Mouse (Mus musculus): ENCODE results near the gene Zfp296. TPM values are rescaled to one million over a fixed set of nuclear protein-coding genes. Genes with fewer than 3 reads are reported as not detected.
A peak's percentile ranks its signal among the peaks of the same experiment; 100 is the strongest.

The Zfp296 gene
- polyA plus RNA-seq, 1 experiment from 2014 or later = 1.2 TPM

GRCm38 (mm10) chr7:19561431-19561764 lies 15.7 kb upstream of the Zfp296 start:
- Histone ChIP-seq H3K9ac (replicated peaks) (peak overlapping the region; percentile 99), H3K4me1 (ENCODE audit: insufficient read depth) (peaks cover 48% of the 10 kb centered on the region), H3K4me2 (ENCODE audit: low read depth, low read length) (peak overlapping the region; percentile 95), H3K27ac (ENCODE audit: low read depth) (peak overlapping the region; percentile 87), H3K9me3 (ENCODE audit: low read length) (no peaks in the 10 kb centered on the region), H3K27me3 (ENCODE audit: insufficient read depth, low read length) (no peaks in the 10 kb centered on the region), H3K4me3 (ENCODE audit: low read depth, low read length) (peak overlapping the region; percentile 99), H3K36me3 (replicated peaks; ENCODE audit: insufficient read depth, low read length) (peaks cover 35% of the 10 kb centered on the region)
- peak; percentile 38 for DNase-seq
- TF ChIP-seq EP300 (IDR thresholded peaks at IDR 0.05; ENCODE audit: low read depth) (no peak), CTCF (IDR thresholded peaks at IDR 0.05; ENCODE audit: low read depth) (no peak)
- WGBS (ENCODE audit: insufficient replicate concordance) = 2% methylated on average over 11 of the region's 11 CpGs
- ATAC-seq = peak; percentile 4; the same call in 1 of the 2 replicates

- no peaks in the 10 kb centered on the region for H3K9me3 ChIP-seq (ENCODE audit: low read length)
- peaks cover 47% of the 10 kb centered on the region for H3K4me1 ChIP-seq (ENCODE audit: insufficient read depth)
- H3K4me3 ChIP-seq (ENCODE audit: low read depth, low read length) = peak overlapping the region; percentile 99
- H3K36me3 ChIP-seq (replicated peaks; ENCODE audit: insufficient read depth, low read length) = peaks cover 37% of the 10 kb centered on the region
- TF ChIP-seq CTCF (IDR thresholded peaks at IDR 0.05; ENCODE audit: low read depth) (no peak), EP300 (IDR thresholded peaks at IDR 0.05; ENCODE audit: low read depth) (peak; percentile 67; the same call in 1 of the 2 replicates)
- DNase-seq (peak; percentile 97), ATAC-seq (peak; percentile 87)
- peak overlapping the region; percentile 99 for H3K9ac ChIP-seq (replicated peaks)
- H3K4me2 ChIP-seq (ENCODE audit: low read depth, low read length) = peak overlapping the region; percentile 95
- no peaks in the 10 kb centered on the region for H3K27me3 ChIP-seq (ENCODE audit: insufficient read depth, low read length)
- under 1% methylated on average over 95 of the region's 102 CpGs for WGBS (ENCODE audit: insufficient replicate concordance)
- peak overlapping the region; percentile 87 for H3K27ac ChIP-seq (ENCODE audit: low read depth)
Observed at GRCm38 (mm10) chr7:19561765-19562642, 15.1 kb upstream of the Zfp296 start.

GRCm38 (mm10) chr7:19562643-19563410 lies 14.3 kb upstream of the Zfp296 start, which contains the start of gene Ppp1r37:
Gene Ppp1r37 (minus strand): TSS chr7:19563076.
- ATAC-seq = no peak
- 0 out of 2 replicates have a peak, but pooled peaks have one; percentile 6 for TF ChIP-seq EP300 (IDR thresholded peaks at IDR 0.05; ENCODE audit: low read depth)
- no peak for TF ChIP-seq CTCF (IDR thresholded peaks at IDR 0.05; ENCODE audit: low read depth)
- Histone ChIP-seq H3K9me3 (ENCODE audit: low read length) (no peaks in the 10 kb centered on the region), H3K27ac (ENCODE audit: low read depth) (peak within 1 kb of the TSS; percentile 87), H3K4me3 (ENCODE audit: low read depth, low read length) (peak within 1 kb of the TSS; percentile 99), H3K4me2 (ENCODE audit: low read depth, low read length) (peak within 1 kb of the TSS; percentile 95), H3K27me3 (ENCODE audit: insufficient read depth, low read length) (no peaks in the 10 kb centered on the region), H3K9ac (replicated peaks) (peak within 1 kb of the TSS; percentile 99), H3K4me1 (ENCODE audit: insufficient read depth) (peaks cover 45% of the 10 kb centered on the region), H3K36me3 (replicated peaks; ENCODE audit: insufficient read depth, low read length) (peaks cover 33% of the 10 kb centered on the region)
- WGBS (ENCODE audit: insufficient replicate concordance) = 6% methylated on average over 19 of the region's 19 CpGs
- peak; percentile 57 for DNase-seq

GRCm38 (mm10) chr7:19563884-19564283 lies 13.2 kb upstream of the Zfp296 start:
- Histone ChIP-seq H3K27ac (ENCODE audit: low read depth) (peak overlapping the region; percentile 87), H3K9ac (replicated peaks) (peak overlapping the region; percentile 99)

GRCm38 (mm10) chr7:19564455-19564854 lies 12.6 kb upstream of the Zfp296 start:
- TF ChIP-seq CTCF (IDR thresholded peaks at IDR 0.05; ENCODE audit: low read depth) = peak; percentile 44
- TF ChIP-seq EP300 (IDR thresholded peaks at IDR 0.05; ENCODE audit: low read depth) = no peak
- Histone ChIP-seq H3K9me3 (ENCODE audit: low read length) (no peaks in the 10 kb centered on the region), H3K27me3 (ENCODE audit: insufficient read depth, low read length) (no peaks in the 10 kb centered on the region), H3K9ac (replicated peaks) (no peak overlapping the region), H3K27ac (ENCODE audit: low read depth) (peak overlapping the region; percentile 87), H3K4me2 (ENCODE audit: low read depth, low read length) (peak overlapping the region; percentile 95), H3K36me3 (replicated peaks; ENCODE audit: insufficient read depth, low read length) (peaks cover 36% of the 10 kb centered on the region), H3K4me3 (ENCODE audit: low read depth, low read length) (no peak overlapping the region), H3K4me1 (ENCODE audit: insufficient read depth) (peaks cover 31% of the 10 kb centered on the region)
- DNase-seq (no peak), ATAC-seq (no peak)
- WGBS (ENCODE audit: insufficient replicate concordance) = 98% methylated on average over 4 of the region's 4 CpGs

More at GRCm38 (mm10) chr7:19563884-19564283, 13.2 kb upstream of the Zfp296 start:
- H3K4me2 ChIP-seq (ENCODE audit: low read depth, low read length) = peak overlapping the region; percentile 95
- no peaks in the 10 kb centered on the region for H3K27me3 ChIP-seq (ENCODE audit: insufficient read depth, low read length)
- TF ChIP-seq CTCF (IDR thresholded peaks at IDR 0.05; ENCODE audit: low read depth) = no peak
- peak; percentile 96 for TF ChIP-seq EP300 (IDR thresholded peaks at IDR 0.05; ENCODE audit: low read depth)
- H3K9me3 ChIP-seq (ENCODE audit: low read length) = no peaks in the 10 kb centered on the region
- H3K4me3 ChIP-seq (ENCODE audit: low read depth, low read length) = peak overlapping the region; percentile 99; the same call in 1 of the 2 replicates
- WGBS (ENCODE audit: insufficient replicate concordance) = 56% methylated on average over 3 of the region's 3 CpGs
- H3K36me3 ChIP-seq (replicated peaks; ENCODE audit: insufficient read depth, low read length) = peaks cover 30% of the 10 kb centered on the region
- peaks cover 36% of the 10 kb centered on the region for H3K4me1 ChIP-seq (ENCODE audit: insufficient read depth)
- DNase-seq (peak; percentile 56), ATAC-seq (peak; percentile 50)

- no peak for ATAC-seq
Observed at GRCm38 (mm10) chr7:19565803-19566202, 11.3 kb upstream of the Zfp296 start.

More at GRCm38 (mm10) chr7:19565803-19566202, 11.3 kb upstream of the Zfp296 start:
- 97% methylated on average over 2 of the region's 2 CpGs for WGBS (ENCODE audit: insufficient replicate concordance)
- no peak for DNase-seq
- H3K4me3 ChIP-seq (ENCODE audit: low read depth, low read length) = no peak overlapping the region
- H3K9me3 ChIP-seq (ENCODE audit: low read length) = no peaks in the 10 kb centered on the region
- H3K4me1 ChIP-seq (ENCODE audit: insufficient read depth) = peaks cover 18% of the 10 kb centered on the region
- TF ChIP-seq EP300 (IDR thresholded peaks at IDR 0.05; ENCODE audit: low read depth) = no peak
- TF ChIP-seq CTCF (IDR thresholded peaks at IDR 0.05; ENCODE audit: low read depth) = no peak
- no peak overlapping the region for H3K4me2 ChIP-seq (ENCODE audit: low read depth, low read length)
- H3K27ac ChIP-seq (ENCODE audit: low read depth) = no peak overlapping the region
- H3K36me3 ChIP-seq (replicated peaks; ENCODE audit: insufficient read depth, low read length) = peaks cover 38% of the 10 kb centered on the region
- H3K27me3 ChIP-seq (ENCODE audit: insufficient read depth, low read length) = no peaks in the 10 kb centered on the region
- no peak overlapping the region for H3K9ac ChIP-seq (replicated peaks)

All from liver, postnatal 0 days (tissue).